Mouse (Mus musculus) heart, embryonic 11.5 days (tissue): ENCODE results near the gene Cep57l1. TPM values are rescaled to one million over a fixed set of nuclear protein-coding genes. Genes with fewer than 3 reads are reported as not detected.

Source experiments
- ATAC-seq: fragments of 200-750 bp; cut with Nextera tagmentation; replicated peaks from 2 replicates; pipeline ENCODE4 v1.8.0; 2017; ENCODE audit warnings: moderate library complexity; ENCODE audit not compliant: insufficient number of reproducible peaks, low FRiP score, low TSS enrichment
- H3K27ac ChIP-seq: fragments of 300-500 bp; sonication (generic); 2 replicates; pipeline ENCODE4 v1.5.1; 2014; ENCODE audit warnings: mild to moderate bottlenecking, low read depth, low read length
- H3K27me3 ChIP-seq: fragments of 300-500 bp; sonication (generic); 2 replicates; pipeline ENCODE4 v1.6.1; 2014; ENCODE audit warnings: mild to moderate bottlenecking, low read length, mixed read lengths; ENCODE audit not compliant: control insufficient read depth, insufficient read depth
- H3K36me3 ChIP-seq: fragments of 300-500 bp; sonication (generic); 2 replicates; pipeline ENCODE4 v1.6.1; 2014; ENCODE audit warnings: mild to moderate bottlenecking, low read length, moderate library complexity, mixed read lengths; ENCODE audit not compliant: control insufficient read depth, insufficient read depth
- H3K4me1 ChIP-seq: fragments of 300-500 bp; sonication (generic); 2 replicates; pipeline ENCODE4 v1.6.1; 2014; ENCODE audit warnings: low read length; ENCODE audit not compliant: control insufficient read depth, insufficient read depth
- H3K4me2 ChIP-seq: fragments of 300-500 bp; sonication (generic); 2 replicates; pipeline ENCODE4 v1.6.1; 2014; ENCODE audit warnings: mild to moderate bottlenecking, moderate library complexity
- H3K4me3 ChIP-seq: fragments of 300-500 bp; sonication (generic); 2 replicates; pipeline ENCODE4 v1.5.1; 2014; ENCODE audit warnings: low read depth, low read length
- H3K9ac ChIP-seq: fragments of 300-500 bp; sonication (generic); 2 replicates; pipeline ENCODE4 v1.6.1; 2014; ENCODE audit warnings: mild to moderate bottlenecking, low read depth, low read length, moderate library complexity
- H3K9me3 ChIP-seq: fragments of 300-500 bp; sonication (generic); replicated peaks from 2 replicates; pipeline ENCODE4 v1.6.1; 2016; ENCODE audit warnings: low read length; ENCODE audit not compliant: control insufficient read depth
- whole genome bisulfite sequencing: fragments of 180-500 bp; shearing (Covaris S2); extraction: QIAGEN DNeasy Blood & Tissue Kit; methylation state at CpG from one replicate; pipeline ENCODE4 v1.1.7; 2014; ENCODE audit not compliant: insufficient replicate concordance; 5-methylcytosine and 5-hydroxymethylcytosine counted together
- microRNA-seq: library from miRNA; unstranded; fragments of <30 nt; microRNA quantifications from one replicate; pipeline ENCODE4, GENCODE M21; 2016; ENCODE audit warnings: borderline number of aligned reads
- polyA plus RNA-seq: library from polyadenylated mRNA; unstranded; fragments of >200 nt; fragmentation: Nextera tagmentation; extraction: Ambion mirVana; gene quantifications from 2 replicates; pipeline ENCODE4 v1.2.1, GENCODE M21; 2014

Gene Cep57l1
- polyA plus RNA-seq, 1 experiment from 2014 or later, result 22.8 TPM

GRCm38 (mm10) chr10:41675243-41675642 lies 134.4 kb downstream of the Cep57l1 start:
- no peaks in the 10 kb centered on the region for H3K36me3 ChIP-seq
- no peak overlapping the region for H3K9ac ChIP-seq
- no peaks in the 10 kb centered on the region for H3K9me3 ChIP-seq
- no peak overlapping the region for H3K27ac ChIP-seq
- no peaks in the 10 kb centered on the region for H3K4me1 ChIP-seq
- no peak overlapping the region for H3K4me3 ChIP-seq
- H3K4me2 ChIP-seq, result no peak overlapping the region
- no peak for ATAC-seq
- WGBS, result 58% methylated on average over 6 of the region's 6 CpGs
- H3K27me3 ChIP-seq, result no peaks in the 10 kb centered on the region

- no peak overlapping the region for H3K4me3 ChIP-seq
- 63% methylated on average over 3 of the region's 3 CpGs for WGBS
- H3K9me3 ChIP-seq, result no peaks in the 10 kb centered on the region
- no peaks in the 10 kb centered on the region for H3K27me3 ChIP-seq
- H3K9ac ChIP-seq, result no peak overlapping the region
- H3K4me1 ChIP-seq, result no peaks in the 10 kb centered on the region
- no peak for ATAC-seq
- no peak overlapping the region for H3K4me2 ChIP-seq
- H3K27ac ChIP-seq, result no peak overlapping the region
- H3K36me3 ChIP-seq, result no peaks in the 10 kb centered on the region
Observed at GRCm38 (mm10) chr10:41674362-41674761, 135.3 kb downstream of the Cep57l1 start.

- H3K9ac ChIP-seq, result no peak overlapping the region
- H3K9me3 ChIP-seq, result no peaks in the 10 kb centered on the region
- no peak overlapping the region for H3K4me2 ChIP-seq
- H3K4me3 ChIP-seq, result no peak overlapping the region
- no peak overlapping the region for H3K27ac ChIP-seq
- H3K4me1 ChIP-seq, result no peaks in the 10 kb centered on the region
- H3K36me3 ChIP-seq, result no peaks in the 10 kb centered on the region
- WGBS, result 74% methylated on average over 5 of the region's 5 CpGs
- no peaks in the 10 kb centered on the region for H3K27me3 ChIP-seq
- no peak for ATAC-seq
Observed at GRCm38 (mm10) chr10:41670196-41670595, 139.5 kb downstream of the Cep57l1 start.

Small RNA genes within 50 kb of the gene (microRNA-seq; reads per million reads assigned to microRNA genes)
- gene Mir3473b, result not detected

Other genes starting within 250 kb of the Cep57l1 start
- gene Ccdc162, start 93.2 kb downstream of the Cep57l1 start, polyA plus RNA-seq, result 0.73 and 0.82 TPM in 2 replicates
- gene Sesn1, start 64 bp upstream of the Cep57l1 start, polyA plus RNA-seq, result 23.1 and 26.3 TPM in 2 replicates
- gene Armc2, start 208.6 kb upstream of the Cep57l1 start, polyA plus RNA-seq, result 0.82 and 0.86 TPM in 2 replicates